Mouse (Mus musculus): Measurements from ENCODE around the gene Hexdc. TPM values are rescaled to one million over a fixed set of nuclear protein-coding genes. Genes with fewer than 3 reads are reported as not detected.
A peak's percentile ranks its signal among the peaks of the same experiment; 100 is the strongest.

The Hexdc gene
- total and polyA plus RNA-seq, 2 experiments = 6.1 to 11.6 TPM

DNA sequence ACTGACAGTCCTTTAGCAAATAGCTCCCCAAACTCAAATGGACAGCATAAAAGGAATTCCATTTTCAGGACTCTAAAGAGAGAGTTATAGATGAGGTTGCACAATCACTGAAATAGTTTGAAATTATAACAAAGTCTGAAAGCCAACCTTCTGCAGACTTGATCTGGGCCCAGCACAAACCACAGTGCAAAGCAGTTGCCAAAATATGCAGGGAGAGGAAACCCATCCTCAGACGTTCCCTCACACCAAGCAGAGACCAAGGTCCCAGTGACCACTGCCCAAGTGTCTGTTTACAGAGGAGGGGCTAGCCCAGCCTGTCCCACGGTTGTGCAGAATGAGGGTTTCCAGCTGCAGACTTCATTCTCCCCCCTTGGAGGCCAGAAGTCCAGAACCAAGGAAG lies 5.6 kb upstream of the Hexdc start:
- DNase-seq (ENCODE audit: extremely low read depth, low read depth, low spot score) = no peak
- H3K27ac ChIP-seq (replicated peaks; ENCODE audit: insufficient read depth, low read depth, low read length) = no peak overlapping the region
- no peak overlapping the region for H3K4me3 ChIP-seq (ENCODE audit: insufficient read depth, low read depth, low read length)
- WGBS = 70% methylated on average over 2 of the region's 2 CpGs
- H3K79me2 ChIP-seq (ENCODE audit: control insufficient read depth, insufficient read depth, low read length) = no peaks in the 10 kb centered on the region
- 0 out of 2 replicates have a peak, but pooled peaks cover 3% of the 10 kb centered on the region for H3K4me1 ChIP-seq (ENCODE audit: control insufficient read depth, insufficient read depth, low read length)
- no peak overlapping the region for H3K9ac ChIP-seq (ENCODE audit: low read depth, low read length)
- TF ChIP-seq POLR2A (IDR thresholded peaks at IDR 0.05; ENCODE audit: extremely low read depth, insufficient read depth, low read length) (no peak), CTCF (IDR thresholded peaks at IDR 0.05; ENCODE audit: low read depth, low read length) (no peak)
- H3K27me3 ChIP-seq (ENCODE audit: control insufficient read depth, insufficient read depth, low read length) = no peaks in the 10 kb centered on the region
- H3K36me3 ChIP-seq (ENCODE audit: control insufficient read depth, insufficient read depth, low read length) = no peaks in the 10 kb centered on the region

DNA sequence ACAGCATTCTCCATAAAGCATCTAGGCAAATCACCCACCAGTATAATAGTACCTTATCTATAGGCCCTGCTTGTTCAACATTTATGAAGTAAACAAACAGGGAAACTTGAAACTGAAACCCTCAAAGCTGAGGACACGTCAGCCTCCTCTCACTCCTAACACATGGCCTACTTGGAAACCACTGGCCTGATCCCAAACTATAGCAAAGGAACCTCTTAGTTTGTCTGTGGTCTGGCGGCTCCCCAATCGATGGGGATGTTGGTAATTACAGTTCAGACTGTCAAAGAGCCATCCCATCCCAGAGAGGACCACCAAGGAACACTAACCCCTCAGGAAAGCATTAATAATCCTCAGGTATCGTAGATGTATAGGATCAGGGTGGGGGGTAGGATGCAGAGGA lies 4.4 kb upstream of the Hexdc start:
- H3K27ac ChIP-seq (replicated peaks; ENCODE audit: insufficient read depth, low read depth, low read length) = no peak overlapping the region
- no peak overlapping the region for H3K9ac ChIP-seq (ENCODE audit: low read depth, low read length)
- H3K79me2 ChIP-seq (ENCODE audit: control insufficient read depth, insufficient read depth, low read length) = no peaks in the 10 kb centered on the region
- H3K36me3 ChIP-seq (ENCODE audit: control insufficient read depth, insufficient read depth, low read length) = no peaks in the 10 kb centered on the region
- no peak for TF ChIP-seq CTCF (IDR thresholded peaks at IDR 0.05; ENCODE audit: low read depth, low read length)
- TF ChIP-seq POLR2A (IDR thresholded peaks at IDR 0.05; ENCODE audit: extremely low read depth, insufficient read depth, low read length) = no peak
- H3K4me1 ChIP-seq (ENCODE audit: control insufficient read depth, insufficient read depth, low read length) = peaks cover 6% of the 10 kb centered on the region; the same call in 1 of the 2 replicates
- H3K27me3 ChIP-seq (ENCODE audit: control insufficient read depth, insufficient read depth, low read length) = no peaks in the 10 kb centered on the region
- H3K4me3 ChIP-seq (ENCODE audit: insufficient read depth, low read depth, low read length) = no peak overlapping the region
- DNase-seq (ENCODE audit: extremely low read depth, low read depth, low spot score) = no peak
- WGBS = 81% methylated on average over 4 of the region's 4 CpGs

DNA sequence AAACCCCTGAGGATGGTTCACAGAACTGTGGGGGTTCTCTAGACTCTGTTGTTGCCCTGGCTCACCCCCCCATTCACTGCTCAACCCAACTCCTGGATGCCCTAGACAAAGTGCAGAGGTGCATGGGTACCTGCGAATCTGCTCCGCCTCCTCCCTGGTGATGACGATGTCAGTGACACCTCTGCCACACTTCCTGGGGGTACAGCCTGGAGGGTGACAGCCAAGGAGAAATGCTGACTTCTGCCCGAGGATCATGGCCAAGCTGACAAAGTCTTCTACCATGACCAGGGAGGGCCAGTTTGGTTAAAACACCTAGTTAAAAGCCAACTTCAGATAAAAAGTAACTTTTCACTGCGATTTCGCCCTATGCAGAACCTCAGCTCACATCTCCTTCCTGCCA lies 3.5 kb upstream of the Hexdc start:
- H3K4me1 ChIP-seq (ENCODE audit: control insufficient read depth, insufficient read depth, low read length) = peaks cover 6% of the 10 kb centered on the region; the same call in 1 of the 2 replicates
- no peak for TF ChIP-seq POLR2A (IDR thresholded peaks at IDR 0.05; ENCODE audit: extremely low read depth, insufficient read depth, low read length)
- no peak for TF ChIP-seq CTCF (IDR thresholded peaks at IDR 0.05; ENCODE audit: low read depth, low read length)
- no peaks in the 10 kb centered on the region for H3K36me3 ChIP-seq (ENCODE audit: control insufficient read depth, insufficient read depth, low read length)
- no peak overlapping the region for H3K27ac ChIP-seq (replicated peaks; ENCODE audit: insufficient read depth, low read depth, low read length)
- H3K9ac ChIP-seq (ENCODE audit: low read depth, low read length) = no peak overlapping the region
- no peaks in the 10 kb centered on the region for H3K79me2 ChIP-seq (ENCODE audit: control insufficient read depth, insufficient read depth, low read length)
- WGBS = 90% methylated on average over 6 of the region's 6 CpGs
- no peak for DNase-seq (ENCODE audit: extremely low read depth, low read depth, low spot score)
- no peaks in the 10 kb centered on the region for H3K27me3 ChIP-seq (ENCODE audit: control insufficient read depth, insufficient read depth, low read length)
- no peak overlapping the region for H3K4me3 ChIP-seq (ENCODE audit: insufficient read depth, low read depth, low read length)

DNA sequence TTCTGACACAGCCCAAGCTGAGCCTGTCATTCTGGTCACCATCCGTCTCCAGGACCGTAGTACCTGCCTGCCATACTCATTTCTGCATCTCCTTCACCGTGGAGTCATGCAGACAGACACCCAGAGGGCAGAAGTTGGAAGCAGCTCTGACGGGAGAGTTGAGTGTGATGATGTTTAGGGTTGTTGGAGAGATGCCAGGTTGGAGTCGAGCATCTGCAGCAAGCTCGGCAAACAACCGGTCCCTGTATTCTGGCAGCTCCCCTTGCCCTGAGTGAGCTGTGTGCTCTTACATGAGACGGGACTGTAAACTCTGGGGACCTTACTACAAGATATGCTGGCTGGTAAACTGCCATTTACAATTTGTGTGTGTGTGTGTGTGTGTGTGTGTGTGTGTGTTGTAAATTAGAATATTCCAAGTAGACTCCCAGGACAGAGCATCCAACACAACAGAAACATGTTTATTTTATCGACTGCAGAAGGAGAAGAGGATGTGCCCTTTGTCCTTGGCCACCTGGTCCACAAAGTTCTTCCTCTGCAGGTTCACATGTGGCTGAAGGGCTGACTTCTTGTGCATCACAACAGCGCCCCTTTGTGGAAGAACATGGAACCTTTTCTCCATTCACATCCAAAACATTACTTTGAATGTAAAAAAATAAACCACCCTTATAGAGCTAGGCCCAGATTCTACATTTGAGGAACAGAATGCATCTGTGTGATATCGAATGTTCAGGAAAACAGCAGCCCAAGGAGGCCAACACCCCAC lies 2.6 kb upstream of the Hexdc start:
- DNase-seq (ENCODE audit: extremely low read depth, low read depth, low spot score) = peak; percentile 95
- TF ChIP-seq POLR2A (IDR thresholded peaks at IDR 0.05; ENCODE audit: extremely low read depth, insufficient read depth, low read length) = no peak
- TF ChIP-seq CTCF (IDR thresholded peaks at IDR 0.05; ENCODE audit: low read depth, low read length) = peak; percentile 66
- no peak overlapping the region for H3K27ac ChIP-seq (replicated peaks; ENCODE audit: insufficient read depth, low read depth, low read length)
- H3K4me1 ChIP-seq (ENCODE audit: control insufficient read depth, insufficient read depth, low read length) = peaks cover 6% of the 10 kb centered on the region; the same call in 1 of the 2 replicates
- H3K36me3 ChIP-seq (ENCODE audit: control insufficient read depth, insufficient read depth, low read length) = no peaks in the 10 kb centered on the region
- no peaks in the 10 kb centered on the region for H3K27me3 ChIP-seq (ENCODE audit: control insufficient read depth, insufficient read depth, low read length)
- 26% methylated on average over 11 of the region's 11 CpGs for WGBS
- no peaks in the 10 kb centered on the region for H3K79me2 ChIP-seq (ENCODE audit: control insufficient read depth, insufficient read depth, low read length)
- H3K9ac ChIP-seq (ENCODE audit: low read depth, low read length) = no peak overlapping the region
- H3K4me3 ChIP-seq (ENCODE audit: insufficient read depth, low read depth, low read length) = no peak overlapping the region

DNA sequence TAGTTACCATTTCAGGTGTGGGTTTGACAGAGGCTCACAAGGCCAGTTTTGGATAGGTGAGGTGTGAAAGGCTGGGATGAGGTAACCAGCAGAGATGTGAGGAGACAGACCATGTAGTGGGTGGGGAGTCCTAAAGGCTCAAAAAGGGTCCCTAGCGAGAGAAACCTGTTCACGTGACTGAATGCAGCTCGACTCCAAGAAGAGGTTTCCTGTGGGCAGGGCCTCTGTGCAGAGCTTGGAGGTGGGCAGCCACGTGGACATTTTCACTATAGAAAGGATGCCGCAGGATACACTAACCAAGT lies 423 bp upstream of the Hexdc start:
- no peak overlapping the region for H3K9ac ChIP-seq (ENCODE audit: low read depth, low read length)
- no peaks in the 10 kb centered on the region for H3K27me3 ChIP-seq (ENCODE audit: control insufficient read depth, insufficient read depth, low read length)
- no peaks in the 10 kb centered on the region for H3K79me2 ChIP-seq (ENCODE audit: control insufficient read depth, insufficient read depth, low read length)
- DNase-seq (ENCODE audit: extremely low read depth, low read depth, low spot score) = no peak
- peaks cover 5% of the 10 kb centered on the region; the same call in 1 of the 2 replicates for H3K36me3 ChIP-seq (ENCODE audit: control insufficient read depth, insufficient read depth, low read length)
- H3K4me1 ChIP-seq (ENCODE audit: control insufficient read depth, insufficient read depth, low read length) = peaks cover 6% of the 10 kb centered on the region; the same call in 1 of the 2 replicates
- WGBS = 8% methylated on average over 5 of the region's 5 CpGs
- no peak for TF ChIP-seq CTCF (IDR thresholded peaks at IDR 0.05; ENCODE audit: low read depth, low read length)
- no peak for TF ChIP-seq POLR2A (IDR thresholded peaks at IDR 0.05; ENCODE audit: extremely low read depth, insufficient read depth, low read length)
- H3K27ac ChIP-seq (replicated peaks; ENCODE audit: insufficient read depth, low read depth, low read length) = no peak overlapping the region
- peak overlapping the region; percentile 81; the same call in 1 of the 2 replicates for H3K4me3 ChIP-seq (ENCODE audit: insufficient read depth, low read depth, low read length)

DNA sequence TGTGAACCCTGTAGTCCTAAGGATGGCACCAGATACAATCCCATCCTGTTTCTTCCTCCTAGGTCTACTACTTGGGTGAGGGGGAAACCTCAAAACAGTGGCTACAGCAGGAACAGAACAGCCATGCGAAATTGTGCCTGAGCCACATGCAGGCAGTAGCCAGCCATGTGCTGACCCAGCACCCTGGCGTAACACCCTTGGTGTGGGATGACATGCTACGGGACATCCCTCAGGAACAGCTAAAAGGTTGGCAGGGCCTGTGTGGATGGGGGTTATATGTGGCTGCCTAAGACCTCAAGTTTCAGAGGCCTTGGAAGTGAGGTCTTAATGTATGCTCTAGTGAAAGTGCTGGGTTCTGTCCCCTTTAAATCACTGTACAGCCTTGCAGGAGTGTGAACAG lies 12.6 kb downstream of the Hexdc start:
- H3K27ac ChIP-seq (replicated peaks; ENCODE audit: insufficient read depth, low read depth, low read length) = no peak overlapping the region
- no peak for DNase-seq (ENCODE audit: extremely low read depth, low read depth, low spot score)
- no peaks in the 10 kb centered on the region for H3K79me2 ChIP-seq (ENCODE audit: control insufficient read depth, insufficient read depth, low read length)
- no peaks in the 10 kb centered on the region for H3K27me3 ChIP-seq (ENCODE audit: control insufficient read depth, insufficient read depth, low read length)
- no peak overlapping the region for H3K9ac ChIP-seq (ENCODE audit: low read depth, low read length)
- TF ChIP-seq CTCF (IDR thresholded peaks at IDR 0.05; ENCODE audit: low read depth, low read length) = no peak
- no peak for TF ChIP-seq POLR2A (IDR thresholded peaks at IDR 0.05; ENCODE audit: extremely low read depth, insufficient read depth, low read length)
- H3K36me3 ChIP-seq (ENCODE audit: control insufficient read depth, insufficient read depth, low read length) = no peaks in the 10 kb centered on the region
- H3K4me3 ChIP-seq (ENCODE audit: insufficient read depth, low read depth, low read length) = no peak overlapping the region
- WGBS = 97% methylated on average over 3 of the region's 3 CpGs
- no peaks in the 10 kb centered on the region for H3K4me1 ChIP-seq (ENCODE audit: control insufficient read depth, insufficient read depth, low read length)

Measured in liver, adult 2 months (tissue).